Mouse (Mus musculus) E14TG2a.4 (cell line): Measurements from ENCODE around the gene Pdzd2.

Experiments
- CTCF ChIP-seq: conservative IDR thresholded peaks from 2 replicates; pipeline ENCODE4 v1.5.1; 2014; ENCODE audit warnings: low read length
- NANOG ChIP-seq: IDR thresholded peaks from 2 replicates; pipeline ENCODE4 v1.6.1; 2014; ENCODE audit warnings: borderline replicate concordance, low read length, mixed read lengths
- POU5F1 ChIP-seq: IDR thresholded peaks from 2 replicates; pipeline ENCODE4 v1.6.1; 2014; ENCODE audit warnings: low read length, borderline replicate concordance

DNA sequence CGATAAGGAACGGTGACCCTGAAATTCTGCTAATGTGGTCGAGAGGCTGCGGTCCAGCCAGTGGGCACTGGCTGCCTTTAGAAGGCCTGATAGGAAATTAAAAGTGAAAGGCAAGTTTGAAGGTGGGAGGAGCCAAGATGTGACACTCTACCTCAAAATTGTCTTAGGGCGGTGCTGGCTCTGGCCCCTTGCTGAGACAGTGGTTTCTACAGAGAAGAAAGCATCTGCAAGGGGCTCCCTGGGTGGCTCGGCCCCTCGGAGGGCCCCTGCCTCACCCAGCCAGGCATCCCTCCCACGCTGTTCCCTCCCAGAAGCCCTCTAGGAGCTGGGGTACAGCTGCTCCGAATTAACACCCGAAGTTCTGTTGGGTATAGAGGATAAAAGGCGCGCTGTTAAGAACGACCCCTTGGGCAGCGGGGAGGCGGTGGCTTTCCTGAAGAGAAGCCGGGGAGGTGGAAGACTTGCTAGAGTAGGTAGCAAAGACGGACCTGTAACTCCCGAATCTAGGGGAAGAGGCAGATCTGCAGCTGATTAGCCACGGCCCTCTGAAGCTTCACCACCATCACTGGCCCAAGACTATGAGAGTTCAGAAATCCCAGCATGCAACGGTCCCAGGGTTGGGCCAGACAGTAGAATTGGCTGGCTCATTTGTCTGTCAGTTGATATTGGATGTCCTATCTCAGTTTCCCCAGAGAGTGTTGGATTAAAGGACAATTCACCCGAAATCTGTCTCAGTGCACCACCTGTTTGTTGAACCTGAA, 71.8 kb downstream of the Pdzd2 start:
- TF ChIP-seq CTCF (no peak), POU5F1 (no peak), NANOG (no peak)
